Mouse (Mus musculus): ENCODE measurements at regions not wholly inside any gene's neighbourhood (a gene's known extent, or its start where the extent isn't known, plus 50 kb on each side); places are given as distances from the start of the nearest gene placed in this dataset.

- peak; percentile 73 for DNase-seq (ENCODE audit: low read depth, low spot score)
Observed at GRCm38 (mm10) chr13:60364778-60365672, 187.9 kb upstream of the Gas1 start.

- no peak for DNase-seq (ENCODE audit: low read depth, low spot score)
Observed at GRCm38 (mm10) chr13:60369216-60369615, 192.1 kb upstream of the Gas1 start.

- no peak for DNase-seq (ENCODE audit: low read depth, low spot score)
Observed at GRCm38 (mm10) chr13:60371656-60372055, 194.5 kb upstream of the Gas1 start.

- DNase-seq (ENCODE audit: low read depth, low spot score): no peak
Observed at GRCm38 (mm10) chr13:60376705-60377104, 199.5 kb upstream of the Gas1 start.

- DNase-seq (ENCODE audit: low read depth, low spot score): no peak
Observed at GRCm38 (mm10) chr13:60382855-60383254, 205.7 kb upstream of the Gas1 start.

GRCm38 (mm10) chr13:60398836-60399235 is 202.9 kb upstream of the Dapk1 start:
- no peak for DNase-seq (ENCODE audit: low read depth, low spot score)

- no peak for DNase-seq (ENCODE audit: low read depth, low spot score)
Observed at GRCm38 (mm10) chr13:60400764-60401487, 200.8 kb upstream of the Dapk1 start.

GRCm38 (mm10) chr13:60403471-60403870 is 198.3 kb upstream of the Dapk1 start:
- no peak for DNase-seq (ENCODE audit: low read depth, low spot score)

GRCm38 (mm10) chr13:60407344-60407743 is 194.4 kb upstream of the Dapk1 start:
- no peak for DNase-seq (ENCODE audit: low read depth, low spot score)

- DNase-seq (ENCODE audit: low read depth, low spot score): peak; percentile 89
Observed at GRCm38 (mm10) chr13:60409706-60410502, 191.8 kb upstream of the Dapk1 start.

- DNase-seq (ENCODE audit: low read depth, low spot score): no peak
Observed at GRCm38 (mm10) chr13:60416024-60416423, 185.7 kb upstream of the Dapk1 start.

GRCm38 (mm10) chr13:60417015-60417414 is 184.7 kb upstream of the Dapk1 start:
- no peak for DNase-seq (ENCODE audit: low read depth, low spot score)

GRCm38 (mm10) chr13:60417436-60418158 is 184.2 kb upstream of the Dapk1 start:
- DNase-seq (ENCODE audit: low read depth, low spot score): no peak

- no peak for DNase-seq (ENCODE audit: low read depth, low spot score)
Observed at GRCm38 (mm10) chr13:60420386-60420785, 181.4 kb upstream of the Dapk1 start.

GRCm38 (mm10) chr13:60420842-60421696 is 180.7 kb upstream of the Dapk1 start:
- DNase-seq (ENCODE audit: low read depth, low spot score): no peak

- no peak for DNase-seq (ENCODE audit: low read depth, low spot score)
Observed at GRCm38 (mm10) chr13:60424267-60424666, 177.5 kb upstream of the Dapk1 start.

- DNase-seq (ENCODE audit: low read depth, low spot score): no peak
Observed at GRCm38 (mm10) chr13:60425140-60425539, 176.6 kb upstream of the Dapk1 start.

GRCm38 (mm10) chr13:60425556-60425955 is 176.2 kb upstream of the Dapk1 start:
- no peak for DNase-seq (ENCODE audit: low read depth, low spot score)

GRCm38 (mm10) chr13:60426192-60426840 is 175.4 kb upstream of the Dapk1 start:
- DNase-seq (ENCODE audit: low read depth, low spot score): no peak

GRCm38 (mm10) chr13:60427077-60427476 is 174.7 kb upstream of the Dapk1 start:
- no peak for DNase-seq (ENCODE audit: low read depth, low spot score)

All from mesoderm, embryonic 11.5 days (tissue).